Mouse (Mus musculus): ENCODE results near the gene St6gal2.

GRCm38 (mm10) chr17:55450943-55451342 lies 5.8 kb downstream of the St6gal2 start:
- no peak for TF ChIP-seq CTCF (IDR thresholded peaks at IDR 0.05; ENCODE audit: control insufficient read depth, insufficient read depth, insufficient read length)
- TF ChIP-seq USF1 (IDR thresholded peaks at IDR 0.05; ENCODE audit: low read depth), result no peak

All from C2C12 (cell line).